In the genomic region with DNA sequence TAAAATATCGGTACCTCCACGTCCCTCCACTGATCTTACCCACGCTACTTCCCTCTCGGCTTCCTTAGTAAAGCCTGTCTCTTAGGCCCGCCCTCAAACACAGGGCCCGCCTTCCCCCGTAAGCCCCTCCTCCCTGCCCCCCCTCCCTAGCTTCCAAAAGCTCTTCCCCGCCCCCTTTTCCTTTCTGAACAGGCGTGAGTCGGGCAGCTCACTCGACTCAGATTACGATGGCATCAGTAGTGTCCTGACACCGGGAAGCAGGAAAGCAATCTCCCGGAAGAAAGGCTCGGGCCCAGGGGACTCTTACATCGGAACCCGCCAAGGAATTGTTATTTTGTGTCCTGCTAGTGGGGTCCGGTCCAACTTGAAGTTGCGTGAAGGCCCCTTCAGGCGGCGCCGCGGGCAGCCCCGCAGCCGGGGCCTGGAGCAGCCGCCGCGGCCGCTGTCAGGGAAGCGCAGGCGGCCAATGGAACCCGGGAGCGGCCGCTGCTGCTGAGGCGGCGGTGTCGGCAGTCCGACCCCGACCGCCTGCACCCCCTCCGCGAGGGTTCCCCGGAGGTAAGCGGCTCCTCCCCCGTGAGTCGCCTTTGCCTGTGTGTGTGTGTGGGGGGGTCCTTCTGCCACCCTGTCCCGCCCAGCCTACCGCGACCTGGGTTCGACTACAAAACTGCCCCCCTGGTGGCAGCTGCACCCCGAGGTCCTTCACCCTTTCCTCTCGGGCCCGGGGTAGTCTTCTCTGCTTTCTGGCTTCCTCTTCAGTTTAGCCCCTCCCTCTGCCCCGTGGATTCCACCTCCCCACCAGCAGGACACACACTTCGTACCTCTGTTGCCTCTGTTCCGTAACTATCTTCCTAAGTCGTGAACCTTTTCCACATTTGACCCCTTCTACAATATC, we compare ENCODE assay signal across 7 mouse cellular contexts. TPM values are rescaled to one million over a fixed set of nuclear protein-coding genes. Genes with fewer than 3 reads are reported as not detected.
A peak's percentile ranks its signal among the peaks of the same experiment; 100 is the strongest.
DNase-seq lines count a peak whose midpoint lies in the region; ATAC-seq lines count a peak whose summit lies in the region.

A gene (plus strand): TSS at position 204 of the 895 bp plus-strand sequence.

- peak within 1 kb of the TSS; percentile 85 for H3K9ac ChIP-seq in intestine, embryonic 16.5 days (ENCODE audit: low read depth, low read length)
- H3K9ac ChIP-seq in midbrain, embryonic 11.5 days (ENCODE audit: low read length) = peak within 1 kb of the TSS; percentile 75

- WGBS in intestine, embryonic 16.5 days = under 1% methylated on average over 57 of the region's 57 CpGs
- 0% methylated on average over 56 of the region's 57 CpGs for WGBS in midbrain, embryonic 11.5 days

- ATAC-seq in intestine, embryonic 16.5 days = peak; percentile 94
- ATAC-seq in midbrain, embryonic 11.5 days (ENCODE audit: low FRiP score) = peak; percentile 93

- no peaks in the 10 kb centered on the region for H3K9me3 ChIP-seq in intestine, embryonic 16.5 days (ENCODE audit: control insufficient read depth, low read length)
- H3K9me3 ChIP-seq in midbrain, embryonic 11.5 days (ENCODE audit: control insufficient read depth, low read length) = no peaks in the 10 kb centered on the region

- intact Hi-C loops in left cerebral cortex, postnatal 36 days (cut with DNase I) = loop anchor here (2.0 kb wide), 1 partner anchor 22 kb away; no protein-coding TSS in a partner anchor

- no peaks in the 10 kb centered on the region for H3K36me3 ChIP-seq in intestine, embryonic 16.5 days (ENCODE audit: control insufficient read depth, insufficient read depth, low read length)
- H3K36me3 ChIP-seq in midbrain, embryonic 11.5 days (ENCODE audit: control insufficient read depth, insufficient read depth, low read length) = no peaks in the 10 kb centered on the region

- peak within 1 kb of the TSS; percentile 64 for H3K4me2 ChIP-seq in intestine, embryonic 16.5 days (ENCODE audit: low read depth, low read length)
- H3K4me2 ChIP-seq in midbrain, embryonic 11.5 days = peak within 1 kb of the TSS; percentile 66

- H3K4me3 ChIP-seq in intestine, embryonic 16.5 days (ENCODE audit: low read length) = peak within 1 kb of the TSS; percentile 69
- peak within 1 kb of the TSS; percentile 70 for H3K4me3 ChIP-seq in midbrain, embryonic 11.5 days (ENCODE audit: low read depth, low read length)

- peak; percentile 76 for DNase-seq in adrenal gland, adult 8-10 months
- DNase-seq in embryo, embryonic 9.5 days (ENCODE audit: extremely low spot score) = peak; percentile 96
- peak; percentile 52 to 83 for DNase-seq in gastrocnemius, postnatal 4 days (ENCODE audit: low spot score in 2 of 2)
- DNase-seq in left cerebral cortex, postnatal 36 days (ENCODE audit: low spot score in 2 of 2) = peak; percentile 85 to 86
- peak; percentile 100 for DNase-seq in midbrain, embryonic 11.5 days (ENCODE audit: low spot score, missing footprints)
- DNase-seq in skeletal muscle tissue, adult 2 months (ENCODE audit: low read depth, low spot score) = peak; percentile 91

- H3K4me1 ChIP-seq in intestine, embryonic 16.5 days (ENCODE audit: control insufficient read depth, insufficient read depth, low read length) = peaks cover 8% of the 10 kb centered on the region; the same call in 1 of the 2 replicates
- peaks cover 11% of the 10 kb centered on the region for H3K4me1 ChIP-seq in midbrain, embryonic 11.5 days (ENCODE audit: control insufficient read depth, insufficient read depth, low read length)

- H3K27ac ChIP-seq in intestine, embryonic 16.5 days (ENCODE audit: low read length) = peak within 1 kb of the TSS; percentile 95
- peak within 1 kb of the TSS; percentile 74 for H3K27ac ChIP-seq in midbrain, embryonic 11.5 days (ENCODE audit: low read depth, low read length)

- H3K27me3 ChIP-seq in intestine, embryonic 16.5 days (replicated peaks; ENCODE audit: control insufficient read depth, insufficient read depth, low read length) = no peaks in the 10 kb centered on the region
- no peaks in the 10 kb centered on the region for H3K27me3 ChIP-seq in midbrain, embryonic 11.5 days (ENCODE audit: control insufficient read depth, insufficient read depth, low read length)

RNA-seq across cellular contexts. Expression of the gene that starts here (rescaled TPM):
- 10 to 100 TPM; 59.3 to 87.5 (median 74.9) TPM for total RNA-seq in adrenal gland, adult 8-10 months (2022)
- total RNA-seq in gastrocnemius, postnatal 4 days (2021) = 10 to 100 TPM; 47.5 to 49.3 TPM
- polyA plus RNA-seq in intestine, embryonic 16.5 days (2015; fragmentation: Nextera tagmentation; extraction: Ambion mirVana) = 21.7 and 22.9 TPM in 2 replicates
- 10 to 100 TPM; 55.4 to 57.1 TPM for total RNA-seq in left cerebral cortex, postnatal 36 days (2021)
- 20.2 and 21.2 TPM in 2 replicates for polyA plus RNA-seq in midbrain, embryonic 11.5 days (2014; fragmentation: Nextera tagmentation; extraction: Ambion mirVana)

Comparison
In these comparisons a context has a peak if more than half of its experiments do, and no peak if none do; other contexts are left out.
1. Peak in every context shown above with its lines: DNase-seq, ATAC-seq, H3K4me3 ChIP-seq and H3K27ac ChIP-seq.